Mouse (Mus musculus) cerebellum, postnatal 10 days (tissue): ENCODE measurements around the gene Plch1.

Source experiments
- DNase-seq, 2 experiments: peaks; one replicate each; pipeline ENCODE4 v3.0.0; 2021; ENCODE audit warnings: mixed read lengths in 2 of 2

Plch1 gene

DNA sequence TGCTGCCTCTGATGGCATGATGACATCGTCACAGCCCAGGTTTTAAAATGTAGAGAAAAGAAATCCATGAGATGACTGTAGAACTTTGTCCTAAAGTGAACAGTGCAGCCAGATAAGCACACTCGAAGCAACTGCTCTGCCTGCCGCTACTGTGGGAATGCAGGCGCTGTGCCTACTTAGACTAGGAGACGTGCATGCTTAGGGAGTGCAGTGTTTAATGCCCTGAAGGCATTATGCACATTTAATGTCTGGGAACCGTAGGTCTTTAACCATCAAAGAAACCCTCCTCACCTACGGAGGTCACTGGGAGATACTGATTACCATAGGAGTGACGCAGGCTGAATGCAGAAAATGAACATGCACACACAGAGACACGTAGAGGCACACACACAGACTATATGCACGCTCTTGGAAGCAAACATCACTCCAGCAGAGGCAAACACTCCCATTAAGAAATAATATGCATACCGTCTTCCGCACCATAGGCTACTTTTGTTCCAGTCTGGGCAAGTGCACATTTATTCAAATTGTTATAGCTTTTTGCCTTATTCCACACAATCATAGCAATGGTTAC is 48.1 kb downstream of the Plch1 start:
- peak in 1 of 2 experiments; percentile 9 for DNase-seq

DNA sequence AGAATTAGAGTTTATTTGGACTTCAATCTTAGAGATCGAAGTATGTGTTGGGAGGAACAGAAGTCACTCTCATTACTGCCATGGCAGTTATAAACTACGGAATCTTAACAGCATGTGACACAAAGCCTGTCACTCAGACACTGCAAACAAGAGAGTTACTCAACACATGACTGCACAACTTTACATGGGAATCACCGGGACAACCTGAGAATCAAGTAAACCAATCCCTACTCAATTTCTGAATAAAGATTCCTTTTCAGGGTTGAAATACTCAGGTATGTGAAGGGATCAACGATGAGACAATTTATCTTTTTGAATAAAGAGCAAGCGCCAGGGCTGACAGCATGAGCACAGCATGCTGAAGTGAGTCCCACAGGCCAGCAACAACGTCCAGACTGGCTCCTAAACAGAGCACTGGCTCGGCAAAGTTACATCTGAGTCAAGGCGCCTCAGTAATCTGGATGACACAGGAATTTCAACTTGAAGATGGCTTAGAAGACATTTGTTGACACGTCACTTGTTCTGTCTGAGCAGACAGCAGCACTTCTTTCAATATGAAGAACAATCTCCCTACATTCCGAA is 49.4 kb downstream of the Plch1 start:
- DNase-seq, result peak; percentile 19 to 28

DNA sequence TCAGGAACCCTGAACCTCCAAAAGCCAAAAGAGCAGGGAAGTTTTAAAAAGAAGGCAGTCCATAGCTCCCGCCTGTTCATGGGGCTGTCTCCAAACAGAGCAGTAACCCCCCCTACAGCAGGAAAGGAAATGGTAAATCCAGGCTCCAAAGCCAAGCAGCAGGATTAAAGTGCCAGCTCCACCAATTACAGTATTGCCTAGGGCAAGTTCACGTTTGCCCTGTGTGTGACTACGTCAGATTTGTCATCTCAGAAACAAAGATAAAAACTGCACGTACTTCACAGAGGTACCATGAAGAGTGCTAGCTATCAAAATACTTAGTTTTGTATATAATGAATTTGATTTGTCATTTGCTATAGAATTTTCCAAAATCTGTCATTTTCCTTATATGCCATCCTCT is 55.1 kb downstream of the Plch1 start:
- no peak for DNase-seq

DNA sequence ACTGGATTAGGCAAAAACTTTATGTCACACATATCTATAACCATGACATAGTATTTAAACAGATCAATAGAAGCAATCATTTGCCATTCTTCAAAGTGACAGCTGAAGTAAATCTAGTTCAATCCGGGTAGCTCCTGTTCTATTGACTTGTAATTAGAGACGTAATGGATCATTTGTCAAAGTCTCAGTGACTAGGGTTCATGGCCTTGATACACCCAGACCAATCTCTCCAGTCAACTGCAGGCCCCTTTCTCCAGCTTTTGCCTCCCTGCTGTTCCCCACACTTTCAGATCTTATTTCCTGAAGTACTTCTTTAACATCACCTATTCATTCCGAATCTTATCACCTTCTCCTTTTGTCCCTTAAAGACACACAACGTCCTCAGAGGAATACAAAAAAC is 56.8 kb downstream of the Plch1 start:
- DNase-seq, result no peak

DNA sequence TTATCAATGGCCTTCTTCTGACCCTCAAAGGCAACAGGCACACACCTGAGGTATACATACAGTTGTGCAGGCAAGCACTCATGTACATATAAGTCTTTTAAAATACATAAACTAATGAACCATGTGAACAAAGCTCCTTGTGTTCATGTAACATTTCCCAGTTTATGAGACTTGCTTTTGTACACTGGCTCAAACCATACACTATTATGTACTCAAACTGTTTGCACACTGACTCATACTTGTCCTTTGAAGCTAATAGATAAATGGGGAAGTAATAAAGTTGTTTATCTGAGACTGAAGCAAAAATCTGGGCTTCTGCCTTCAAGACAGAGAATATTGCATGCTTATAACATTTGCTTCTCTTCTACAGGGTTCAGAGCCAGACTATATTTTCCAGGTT is 61.5 kb downstream of the Plch1 start:
- no peak for DNase-seq

DNA sequence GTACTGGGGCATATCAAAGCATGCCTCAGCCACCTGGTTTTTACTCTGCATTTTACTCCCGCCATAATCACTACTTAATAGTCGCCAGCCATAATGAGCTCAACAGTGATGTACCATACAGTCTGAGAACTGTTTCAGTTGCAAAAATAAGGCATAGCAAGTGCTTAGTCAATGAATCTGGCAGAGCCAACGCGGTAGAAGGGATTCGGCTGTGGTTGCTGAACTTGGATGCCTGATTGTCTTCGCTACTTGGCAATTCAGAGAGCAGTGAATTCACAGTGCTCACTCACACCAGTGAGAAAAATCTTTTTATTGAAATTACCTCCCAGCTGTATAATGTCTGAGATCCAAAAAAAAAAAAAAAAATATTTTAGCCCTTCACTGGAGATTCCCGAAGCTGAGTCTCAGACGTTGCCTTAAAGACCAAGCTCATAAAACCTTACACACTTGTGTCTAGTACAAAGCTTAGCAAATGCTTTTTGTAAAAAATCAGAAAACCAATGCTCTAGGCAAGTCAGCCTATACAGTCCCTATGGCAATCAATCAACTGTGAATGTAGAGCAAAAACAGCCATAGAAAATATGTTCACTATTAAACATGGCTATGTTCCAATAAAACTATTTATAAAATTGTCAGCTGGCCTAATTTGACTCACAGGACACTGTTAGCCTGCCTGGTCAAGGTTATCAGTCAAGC is 62.2 kb downstream of the Plch1 start:
- no peak for DNase-seq

DNA sequence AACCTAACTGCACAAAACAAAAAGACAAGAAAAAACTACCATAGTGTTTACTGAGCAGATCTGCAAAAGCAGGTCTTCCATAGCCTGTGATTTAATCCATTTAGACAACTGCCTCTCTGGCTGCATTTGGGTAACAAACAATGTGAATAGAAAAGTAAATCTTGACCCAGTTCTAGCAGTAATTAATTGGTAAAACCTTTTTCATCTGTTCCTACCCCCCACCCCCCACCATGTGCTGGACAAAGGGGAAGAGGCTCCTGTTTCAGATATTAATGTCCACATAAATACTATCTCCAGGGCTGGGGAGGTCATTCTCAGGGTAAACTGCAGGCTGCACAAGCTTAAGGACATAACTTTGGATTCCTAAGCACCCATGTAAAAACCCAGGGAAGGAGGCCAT is 63.5 kb downstream of the Plch1 start:
- DNase-seq, result no peak

DNA sequence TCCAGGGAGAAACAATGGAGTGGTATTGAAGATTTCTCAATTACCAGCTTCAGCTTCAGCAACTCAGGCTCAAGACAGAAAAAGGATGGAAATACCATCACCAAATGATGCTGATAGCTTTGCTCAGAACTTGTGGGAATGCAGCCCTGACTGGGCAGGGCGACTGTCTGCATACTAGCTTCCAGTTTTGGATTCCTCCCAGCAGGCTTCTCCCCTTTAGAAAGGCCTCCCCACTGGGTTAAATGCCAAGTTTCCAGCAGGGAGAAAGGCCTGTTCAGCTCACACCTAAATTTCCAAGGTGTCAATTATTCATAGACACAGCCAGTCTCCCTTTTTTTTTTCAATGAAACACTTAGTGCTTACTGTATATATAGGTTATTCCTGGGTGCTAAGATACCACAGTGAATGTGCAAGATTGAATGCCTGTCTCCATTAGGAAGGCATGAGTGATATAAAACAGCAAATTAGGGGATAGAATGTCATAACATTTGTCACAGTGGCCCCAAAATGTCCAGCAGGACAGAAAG is 75.3 kb downstream of the Plch1 start:
- DNase-seq, result peak; percentile 36 to 60

DNA sequence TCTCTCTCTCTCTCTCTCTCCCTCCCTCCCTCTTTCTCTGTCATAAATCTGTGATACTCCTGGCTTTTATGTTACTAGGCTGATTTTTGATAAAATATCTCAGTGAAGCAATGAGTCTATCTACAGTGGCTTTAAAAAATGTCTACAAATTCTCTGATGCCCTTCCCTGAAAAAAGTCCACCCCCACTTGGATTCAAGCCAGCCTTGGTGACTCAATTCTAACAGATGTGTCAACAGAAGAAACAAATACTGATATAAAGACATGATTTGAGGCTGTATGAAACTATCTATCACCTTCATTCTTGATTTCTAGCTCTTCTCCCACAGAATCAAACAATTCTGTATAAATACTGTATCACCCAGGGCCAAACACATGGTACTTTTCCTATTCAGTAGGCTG is 76.6 kb downstream of the Plch1 start:
- no peak for DNase-seq

DNA sequence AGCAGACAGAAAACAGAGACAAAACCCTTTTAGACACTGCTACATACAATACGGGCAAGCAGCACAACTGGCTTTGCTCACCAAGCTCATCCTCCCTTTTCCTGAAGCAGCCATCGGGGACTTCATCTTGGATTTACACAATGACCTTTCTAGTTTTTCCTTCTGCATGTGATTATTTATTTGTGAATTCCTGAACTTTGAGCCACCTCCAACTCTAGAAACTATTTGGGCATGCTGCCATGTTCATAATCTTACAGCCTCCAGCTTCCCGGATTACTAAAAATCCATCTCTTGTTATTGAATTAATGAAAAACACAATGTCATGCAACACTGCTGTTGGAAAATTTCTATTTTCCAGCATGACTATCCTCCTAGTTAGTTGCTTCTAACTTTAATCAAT is 84.1 kb downstream of the Plch1 start:
- no peak for DNase-seq

DNA sequence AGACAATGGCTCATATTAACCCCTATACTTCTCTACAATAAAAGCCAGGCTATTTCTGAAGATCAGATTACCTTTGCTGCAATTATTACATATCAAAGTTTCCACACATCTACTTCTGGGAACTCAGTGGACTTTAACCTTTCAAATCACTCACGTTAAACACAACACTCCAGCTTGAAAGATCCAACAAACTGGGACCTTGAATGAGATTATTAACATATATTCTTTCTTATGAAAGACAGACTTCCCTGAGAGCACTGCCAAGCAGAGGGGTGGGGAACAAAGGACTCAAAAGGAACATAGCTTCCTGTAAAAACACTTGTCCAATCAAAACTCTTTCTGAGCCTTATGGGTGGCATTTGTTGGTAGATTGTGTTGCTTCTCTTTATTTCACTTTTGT is 85.1 kb downstream of the Plch1 start:
- DNase-seq, result no peak

DNA sequence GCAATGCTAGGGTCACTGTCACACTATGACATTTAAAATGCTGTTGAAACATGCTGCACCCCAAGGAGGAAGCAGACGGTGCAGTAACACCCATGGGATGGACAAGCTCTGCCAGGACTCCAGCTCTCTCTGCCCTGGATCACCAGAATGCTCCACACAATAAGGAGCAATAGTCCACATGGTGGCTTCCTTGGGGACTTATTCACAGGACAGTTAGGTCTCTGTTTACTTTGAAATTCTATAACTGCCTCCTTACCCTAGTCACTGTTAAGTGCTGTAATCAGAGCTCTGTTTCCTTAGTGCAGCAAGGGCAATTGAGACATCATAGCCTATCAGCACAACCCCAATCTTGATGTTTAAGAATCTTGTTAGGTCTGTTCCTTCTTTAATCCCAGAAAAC is 92.4 kb downstream of the Plch1 start:
- no peak for DNase-seq

DNA sequence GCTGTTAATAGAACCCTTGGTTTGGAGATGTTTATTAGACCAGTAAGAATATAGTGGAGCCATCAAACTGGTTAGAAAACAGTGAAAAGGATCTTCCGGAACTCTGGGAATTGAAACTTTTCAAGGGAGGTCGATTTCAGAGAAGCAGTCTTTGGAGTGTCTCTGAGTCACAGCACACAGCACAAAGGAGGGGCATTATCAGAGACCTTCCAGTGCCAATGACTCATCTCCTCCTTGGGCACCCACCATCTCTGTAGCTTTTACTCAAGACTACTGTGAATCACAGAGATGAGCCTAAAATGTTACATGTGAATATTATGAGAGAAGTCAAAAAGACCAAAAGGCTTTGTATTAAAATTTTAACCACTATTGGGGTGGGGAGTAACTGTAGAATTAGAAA is 93.8 kb downstream of the Plch1 start:
- no peak for DNase-seq

DNA sequence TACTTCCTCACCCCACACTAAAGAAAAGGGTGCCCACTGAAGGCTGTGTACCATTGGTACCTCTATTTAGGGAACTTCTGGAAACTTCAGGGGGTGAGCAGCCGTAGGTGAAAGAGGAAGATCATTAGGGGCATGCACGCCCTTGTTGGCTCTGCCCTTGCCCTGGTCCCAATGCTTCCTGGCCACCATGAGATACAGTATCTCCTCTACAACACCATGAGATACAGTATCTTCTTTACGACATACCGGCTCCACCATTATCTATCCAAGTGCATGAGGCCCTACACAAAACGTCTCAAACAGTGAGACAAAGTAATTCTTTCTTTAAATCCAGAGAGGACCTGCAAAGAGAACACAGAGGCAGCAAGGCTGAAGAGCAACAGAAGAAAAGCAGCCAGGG is 98.6 kb downstream of the Plch1 start:
- DNase-seq, result no peak

DNA sequence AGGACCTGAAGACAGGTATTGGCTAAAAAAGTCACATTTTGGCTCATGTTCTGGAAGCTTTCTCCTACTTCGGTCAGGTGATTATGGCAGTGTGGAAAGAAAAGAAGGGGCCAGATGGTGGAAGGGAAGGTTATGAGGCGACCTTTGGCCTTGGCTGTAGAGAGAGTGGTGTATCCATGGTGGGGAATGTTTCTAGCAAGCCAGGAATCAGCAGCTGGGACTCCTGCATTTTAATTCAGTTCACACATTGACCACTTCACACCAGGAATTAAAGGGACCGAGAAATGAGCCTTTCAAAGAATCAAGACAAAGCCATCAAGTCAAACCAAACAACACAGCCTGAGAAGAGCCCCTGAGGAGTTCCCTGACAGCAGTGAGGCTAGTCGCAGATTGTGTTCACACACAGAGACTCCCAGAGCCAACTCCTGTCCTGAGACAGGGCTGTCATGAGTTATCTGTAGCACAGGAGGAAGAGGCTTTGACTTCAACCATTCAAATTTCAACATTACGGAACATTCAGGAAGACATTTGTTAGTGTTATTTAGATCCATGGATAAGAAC is 112.4 kb downstream of the Plch1 start:
- peak; percentile 9 to 10 for DNase-seq

DNA sequence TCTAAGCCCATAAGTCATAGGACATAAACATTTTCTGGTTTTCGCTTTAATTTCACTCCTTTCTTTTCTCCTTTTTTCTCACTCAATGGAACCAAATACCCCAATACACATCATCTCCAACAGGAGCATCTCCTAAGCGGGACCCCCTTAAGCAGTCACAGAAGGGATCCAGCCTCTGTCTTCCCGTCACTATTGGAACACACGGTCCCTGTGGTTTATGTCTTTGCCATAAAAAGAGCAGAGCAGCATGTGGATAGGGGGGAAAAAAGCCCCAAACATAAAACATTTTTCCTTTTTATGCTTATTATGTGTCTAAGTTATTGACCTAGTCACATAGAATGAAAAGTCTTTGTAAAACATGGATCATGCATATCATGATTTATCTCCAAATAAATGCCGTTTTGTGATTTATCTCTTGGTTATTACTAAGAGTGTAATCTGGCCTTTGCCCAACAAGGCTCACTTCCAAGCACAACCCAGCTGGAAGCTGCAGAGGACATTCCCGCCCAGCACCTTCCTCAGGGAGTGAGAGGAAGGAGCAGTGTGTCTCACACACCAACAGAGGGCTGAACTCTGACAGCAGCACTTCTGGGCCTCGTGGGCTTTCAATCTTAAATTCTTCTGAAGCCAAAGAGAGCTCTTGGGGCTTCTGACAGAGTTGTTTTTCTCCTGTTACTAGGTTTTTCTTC is 126.5 kb downstream of the Plch1 start:
- peak; percentile 32 to 56 for DNase-seq

DNA sequence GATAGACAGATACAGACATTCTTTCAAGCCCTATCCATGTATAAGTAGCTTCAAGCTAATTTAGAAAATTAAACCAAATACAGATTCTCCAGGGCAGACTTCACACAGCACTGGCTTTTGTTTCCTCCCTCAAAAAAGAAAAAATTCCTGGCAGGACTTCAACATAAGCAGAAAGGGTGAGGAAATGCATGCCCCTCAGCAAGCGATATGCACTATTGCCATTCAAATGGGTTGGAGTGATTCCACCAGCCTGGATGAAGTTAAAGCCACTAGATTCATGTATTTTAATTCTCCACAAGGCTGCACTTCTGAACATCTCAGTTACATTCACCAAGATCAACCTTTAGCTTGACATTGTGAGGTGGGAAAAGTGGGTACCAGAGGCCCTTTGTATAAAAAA is 138.5 kb downstream of the Plch1 start:
- no peak for DNase-seq

DNA sequence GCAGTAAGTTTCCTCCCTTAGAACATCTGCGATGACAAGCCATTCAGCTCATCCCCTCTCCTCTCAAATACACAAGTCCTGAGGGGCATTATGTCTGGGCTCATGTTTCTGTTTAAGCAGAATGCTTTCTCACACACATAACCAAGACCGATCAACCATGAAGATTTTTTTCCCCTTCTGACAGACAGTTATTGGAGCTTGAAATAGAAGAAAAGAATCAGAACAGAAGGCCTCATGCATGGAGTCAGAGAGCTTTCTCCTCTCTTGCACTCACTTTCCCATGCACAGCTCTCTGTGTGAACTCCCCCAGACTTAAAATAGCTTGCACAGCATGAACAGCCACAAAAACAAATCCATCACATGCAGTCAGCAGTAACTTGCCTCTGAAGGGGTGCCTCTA is 159.2 kb downstream of the Plch1 start:
- DNase-seq, result peak in 1 of 2 experiments; percentile 4

DNA sequence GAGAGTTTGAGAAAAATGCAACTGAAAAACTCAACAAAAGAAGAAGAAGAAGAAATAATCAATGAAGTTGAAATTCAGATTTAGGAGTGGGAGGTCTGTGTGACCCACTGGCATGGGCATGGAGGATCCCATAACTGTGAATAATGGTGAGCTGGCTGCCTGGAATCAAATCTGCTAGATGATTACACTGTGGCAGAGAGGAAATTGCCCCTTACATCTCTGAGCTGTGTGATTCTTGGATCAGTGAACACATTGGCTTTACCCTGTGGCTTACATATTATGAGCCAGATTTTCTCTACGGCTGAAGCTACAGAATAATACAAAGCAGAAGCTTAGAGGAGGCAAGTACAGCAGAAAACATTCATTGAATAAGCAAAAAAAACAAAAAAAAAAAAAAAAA is 170.9 kb downstream of the Plch1 start:
- DNase-seq, result no peak

DNA sequence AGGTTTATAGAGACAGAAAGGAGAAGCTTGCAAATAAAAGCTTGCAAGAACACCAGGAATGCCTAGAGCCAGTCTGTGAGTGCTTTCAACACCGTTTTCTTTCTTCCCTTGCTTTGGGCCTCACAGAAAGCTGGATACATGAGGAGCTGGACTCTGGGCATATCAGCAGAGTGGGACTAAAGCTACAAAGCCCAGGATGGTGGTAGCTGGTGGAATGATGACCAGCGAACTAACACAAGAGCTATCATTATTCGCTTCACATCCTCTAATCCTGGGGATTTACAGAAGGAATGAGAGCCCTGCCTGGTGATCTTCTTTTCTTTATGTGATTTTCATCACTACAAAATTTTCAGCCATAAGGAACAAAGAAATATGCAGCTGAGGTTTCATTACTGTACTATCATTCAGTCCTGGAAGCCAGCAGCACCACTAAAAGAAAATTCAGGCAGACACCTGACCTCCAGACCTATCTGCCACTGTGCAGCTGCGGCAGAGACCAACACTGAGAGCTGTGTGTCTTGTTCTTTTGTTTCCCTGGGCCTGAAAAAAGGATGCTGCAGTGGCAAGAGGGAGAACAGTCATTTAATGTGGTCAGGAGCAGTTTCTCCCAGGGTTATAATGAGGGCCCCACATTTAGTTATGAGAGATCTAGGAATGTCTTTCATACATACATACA is 172.5 kb downstream of the Plch1 start:
- no peak for DNase-seq

DNA sequence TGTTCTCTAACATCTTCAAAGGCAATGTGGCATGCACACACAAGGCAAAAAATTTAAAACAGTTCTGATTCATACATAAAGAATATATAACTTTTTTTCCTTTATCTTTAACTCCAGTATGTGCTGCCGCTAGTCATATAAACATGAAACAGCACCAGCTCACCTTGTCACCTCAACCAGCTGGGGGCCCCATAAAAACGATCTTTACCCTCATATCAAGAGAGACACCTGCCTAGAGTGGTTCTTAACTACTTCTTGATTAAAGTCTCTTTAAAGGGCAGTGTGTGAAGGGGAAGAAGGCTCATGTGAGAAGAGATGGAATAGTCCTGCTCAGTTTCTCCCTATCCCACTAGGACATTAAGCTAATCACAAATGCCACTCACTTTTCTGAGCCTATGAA is 205.6 kb downstream of the Plch1 start:
- DNase-seq, result no peak

DNA sequence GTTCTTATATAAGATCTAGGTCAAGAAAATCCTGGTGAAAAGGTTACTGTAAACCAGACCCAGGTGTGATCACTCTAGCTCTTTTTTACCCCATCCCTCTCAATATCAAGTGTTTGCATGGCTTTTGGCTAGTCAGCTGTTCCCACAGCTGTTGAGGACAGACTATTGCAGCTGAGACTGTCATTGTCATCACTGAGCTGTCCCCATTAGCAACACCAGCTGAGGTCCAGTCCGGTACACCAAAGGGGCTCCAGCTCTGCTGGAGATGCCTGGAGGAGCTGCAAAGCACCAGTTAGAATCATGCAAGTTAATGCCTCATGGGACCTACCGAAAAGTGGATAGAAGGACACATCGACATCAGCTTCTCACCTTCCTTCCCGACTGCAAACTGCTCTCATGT is 206.5 kb downstream of the Plch1 start:
- no peak for DNase-seq

DNA sequence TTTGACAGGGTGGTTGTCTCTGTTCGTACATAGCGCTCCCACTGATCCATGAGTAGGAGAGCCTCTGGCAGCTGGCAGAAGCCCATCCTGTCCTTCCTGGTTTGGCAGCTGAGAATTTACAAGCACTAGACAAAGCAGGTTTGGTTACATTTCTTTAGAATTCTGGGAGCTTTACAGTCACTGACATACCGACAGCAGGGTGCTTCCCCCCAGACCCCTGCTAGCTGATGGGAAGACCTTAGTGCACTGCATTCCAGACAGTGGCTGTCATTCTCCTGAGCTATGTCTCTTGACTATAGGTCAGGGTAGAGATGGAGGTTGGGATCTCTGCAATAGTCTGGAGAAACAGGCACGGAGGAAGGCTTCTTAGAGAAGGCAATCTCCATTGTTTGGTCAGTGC is 230.5 kb downstream of the Plch1 start:
- no peak for DNase-seq
